Mouse (Mus musculus) ES-E14 (cell line): ENCODE results near the gene Man2b2.

Experiments used
- HCFC1 ChIP-seq: IDR thresholded peaks from 2 replicates; pipeline ENCODE4 v1.6.1; 2012; ENCODE audit warnings: low read length, inconsistent platforms, borderline replicate concordance; ENCODE audit not compliant: insufficient read depth
- MAFK ChIP-seq: IDR thresholded peaks from 2 replicates; pipeline ENCODE4 v1.6.1; 2014; ENCODE audit warnings: mild to moderate bottlenecking, low read depth, low read length, inconsistent platforms; ENCODE audit not compliant: insufficient read depth
- ZNF384 ChIP-seq: IDR thresholded peaks from 2 replicates; pipeline ENCODE4 v1.6.1; 2012; ENCODE audit warnings: low read depth, low read length, inconsistent platforms

GRCm38 (mm10) chr5:36869578-36870236 lies 39.3 kb upstream of the Man2b2 start:
- TF ChIP-seq ZNF384 (no peak), HCFC1 (no peak), MAFK (peak; percentile 74)
